Mouse (Mus musculus) E14TG2a.4 (cell line): ENCODE measurements around the gene Ocm.

Experiments used
- CTCF ChIP-seq: conservative IDR thresholded peaks from 2 replicates; pipeline ENCODE4 v1.5.1; 2014; ENCODE audit warnings: low read length
- NANOG ChIP-seq: IDR thresholded peaks from 2 replicates; pipeline ENCODE4 v1.6.1; 2014; ENCODE audit warnings: borderline replicate concordance, low read length, mixed read lengths
- POU5F1 ChIP-seq: IDR thresholded peaks from 2 replicates; pipeline ENCODE4 v1.6.1; 2014; ENCODE audit warnings: low read length, borderline replicate concordance

DNA sequence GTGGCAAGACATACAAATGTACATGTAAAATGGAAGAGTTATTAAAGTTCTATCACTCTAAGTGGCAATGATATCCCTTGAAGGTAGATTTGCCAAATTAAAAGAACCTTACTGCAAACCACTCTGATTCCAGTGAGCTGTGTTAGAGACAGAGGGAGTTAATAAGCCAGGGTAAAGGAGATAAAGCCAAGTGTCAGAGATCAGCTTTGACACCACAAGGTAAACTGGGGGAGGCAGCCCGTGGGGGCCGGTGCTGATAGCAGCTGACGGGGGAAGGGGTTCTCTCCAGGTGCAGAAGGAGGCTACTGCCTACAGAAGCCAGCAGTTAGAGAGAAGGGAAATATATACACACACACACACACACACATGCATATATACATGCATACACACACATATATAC lies 53.8 kb downstream of the Ocm start:
- no peak for TF ChIP-seq CTCF
- TF ChIP-seq NANOG = no peak
- no peak for TF ChIP-seq POU5F1
